Mouse (Mus musculus) adipose tissue, adult 10 weeks (tissue): ENCODE results near the gene Clec4d. TPM values are rescaled to one million over a fixed set of nuclear protein-coding genes. Genes with fewer than 3 reads are reported as not detected.

Source experiments
- polyA plus RNA-seq: library from polyadenylated mRNA; stranded (reverse); fragments of 350-450 nt; fragmentation: Illumina TruSeq; extraction: RNeasy Lipid Tissue Mini Kit (QIAGEN cat#74804); gene quantifications from one replicate; pipeline ENCODE4 v1.2.3, GENCODE M21; 2014; ENCODE audit warnings: low read depth, low replicate concordance

The Clec4d gene
- 1.1 TPM for polyA plus RNA-seq

DNA sequence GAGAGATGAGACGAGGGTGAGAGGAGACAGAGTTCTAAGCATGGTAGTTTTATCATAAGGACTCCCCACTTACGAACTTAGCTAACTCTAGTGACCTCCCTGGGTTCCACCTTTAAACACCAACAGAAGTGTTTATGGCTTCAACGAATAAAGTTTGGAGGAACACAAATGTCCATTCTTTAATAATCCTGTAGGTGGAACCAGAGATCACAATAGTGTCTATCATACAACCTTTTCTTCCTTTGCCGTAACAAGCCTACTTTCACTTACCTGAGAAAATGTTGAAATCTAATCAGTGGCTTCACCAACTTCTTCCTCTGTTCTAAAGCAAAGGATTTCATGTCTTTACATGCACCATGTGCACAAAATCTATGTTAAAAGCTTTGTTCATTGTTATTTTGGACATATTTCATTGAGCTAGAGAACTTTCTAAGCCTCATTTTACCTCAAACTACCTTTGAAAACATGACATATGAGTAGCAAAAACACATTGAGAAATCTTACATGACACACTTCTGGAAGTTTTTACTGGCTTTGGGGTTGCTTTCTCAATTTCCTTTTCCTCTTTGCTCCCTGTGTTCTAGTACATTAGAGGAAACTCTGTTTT is at the start of gene Clec4d:
Clec4d (plus strand) TSS at position 557 of the 607 bp plus-strand sequence.

DNA sequence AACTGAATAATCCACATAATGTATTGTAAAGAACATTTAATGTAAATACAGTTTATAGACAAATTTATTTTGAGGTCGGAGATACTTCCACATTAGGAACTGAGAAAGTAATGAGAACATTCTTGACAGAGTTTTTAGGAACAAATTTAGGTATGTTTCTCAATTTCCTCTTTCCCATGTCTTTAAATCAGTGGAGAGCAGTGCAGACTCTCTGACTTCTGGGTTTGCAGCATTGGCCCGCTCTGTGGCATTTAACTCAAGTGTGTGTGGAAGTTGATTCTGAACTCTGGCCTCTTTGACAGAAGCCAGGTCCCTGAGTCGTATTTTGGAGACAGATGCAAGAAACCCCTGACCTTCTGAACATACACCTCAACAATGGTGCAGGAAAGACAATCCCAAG is 32.3 kb upstream of the Clec4d start, which contains the start of gene Clec4n:
Clec4n (plus strand) TSS at position 200 of the 400 bp plus-strand sequence.

DNA sequence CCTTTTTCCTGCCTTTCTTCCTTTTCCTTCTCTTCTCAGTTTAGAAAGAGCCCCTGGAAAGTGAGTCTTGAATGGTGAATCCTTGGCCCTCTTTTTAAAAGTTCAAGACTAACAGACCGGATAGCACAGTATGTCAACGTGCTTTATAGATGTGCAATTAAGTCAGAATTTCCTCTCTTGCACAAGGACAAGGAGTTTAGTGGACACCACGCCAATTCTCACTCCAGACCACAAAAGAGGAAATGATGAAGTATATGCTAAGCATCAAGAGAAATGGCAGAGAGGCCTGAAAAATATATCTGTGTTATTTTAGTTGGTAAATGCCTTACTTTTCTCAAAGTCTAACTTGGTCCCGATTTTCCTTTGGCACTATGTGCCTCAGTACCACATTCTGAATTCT is 27.8 kb downstream of the Clec4d start, which contains the start of gene Clec4e:
Clec4e (minus strand) TSS at position 118 of the 400 bp plus-strand sequence.

DNA sequence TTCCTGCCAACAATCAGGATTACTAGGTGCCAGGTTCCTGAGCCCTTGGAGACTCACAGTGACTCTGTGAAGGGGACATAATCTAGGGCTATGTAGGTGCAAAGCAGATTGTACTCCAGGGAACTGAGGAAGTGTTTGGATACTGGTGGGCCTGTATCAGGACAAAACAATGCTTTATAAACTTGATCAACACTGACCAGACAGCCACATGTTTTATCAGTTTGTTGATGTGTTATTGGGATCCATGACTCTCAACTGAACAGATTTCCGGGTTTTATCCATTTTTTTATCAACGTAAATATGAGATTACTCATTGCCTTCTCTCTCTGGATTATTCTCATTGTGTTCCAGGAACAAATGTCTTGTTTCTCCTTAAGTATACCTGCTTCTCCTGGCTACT is 46.1 kb downstream of the Clec4d start, which contains the start of gene Vmn2r19:
Vmn2r19 (plus strand) TSS at position 301 of the 400 bp plus-strand sequence.

Other genes with a start within 250 kb of the Clec4d start
- 6.8 TPM for gene Clec4b1, start 212.1 kb upstream of the Clec4d start, polyA plus RNA-seq
- 9.5 TPM for gene Clec4a2, start 155.7 kb upstream of the Clec4d start, polyA plus RNA-seq
- gene Clec4b2, start 89.2 kb upstream of the Clec4d start, polyA plus RNA-seq, result not detected
- 2.5 TPM for gene Clec4n, start 32.3 kb upstream of the Clec4d start, polyA plus RNA-seq
- gene Clec4e, start 27.8 kb downstream of the Clec4d start, polyA plus RNA-seq, result 0.16 TPM
- not detected for gene Vmn2r19, start 46.2 kb downstream of the Clec4d start, polyA plus RNA-seq
- gene Vmn2r20, start 156.0 kb downstream of the Clec4d start, polyA plus RNA-seq, result not detected